Mouse (Mus musculus): Measurements from ENCODE around the gene Cacna1a.
"Not testable (repeated sequence)": the region's sequence is repeated elsewhere in the genome, so short reads cannot be mapped to it uniquely, and the experiment has no call there.

Gene Cacna1a

GRCm38 (mm10) chr8:84477341-84477740 lies 89.1 kb downstream of the Cacna1a start:
- DNase-seq = no peak

- no peak for DNase-seq
These were observed 94.8 kb downstream of the Cacna1a start for GRCm38 (mm10) chr8:84483004-84483403.

DNA sequence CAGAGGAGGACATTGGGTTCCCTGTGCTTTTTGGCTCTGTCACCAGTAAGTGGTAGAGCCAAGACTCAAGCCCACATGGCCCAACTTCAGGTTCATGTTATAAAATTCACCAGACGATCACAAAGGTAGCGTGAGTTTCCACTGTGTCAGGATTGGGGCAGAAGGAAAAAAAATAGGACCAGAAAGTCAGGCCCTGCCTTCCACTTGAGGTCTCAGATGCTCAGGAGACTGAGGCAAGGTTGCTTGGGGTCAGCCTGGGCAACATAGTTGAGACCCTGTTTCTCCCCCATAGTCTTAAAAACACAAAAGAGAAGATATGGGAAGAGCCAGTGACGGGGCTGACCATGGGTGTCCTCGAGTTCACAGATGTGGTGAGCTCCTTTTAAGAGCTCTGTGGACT lies 97.1 kb downstream of the Cacna1a start:
- no peak for DNase-seq

DNA sequence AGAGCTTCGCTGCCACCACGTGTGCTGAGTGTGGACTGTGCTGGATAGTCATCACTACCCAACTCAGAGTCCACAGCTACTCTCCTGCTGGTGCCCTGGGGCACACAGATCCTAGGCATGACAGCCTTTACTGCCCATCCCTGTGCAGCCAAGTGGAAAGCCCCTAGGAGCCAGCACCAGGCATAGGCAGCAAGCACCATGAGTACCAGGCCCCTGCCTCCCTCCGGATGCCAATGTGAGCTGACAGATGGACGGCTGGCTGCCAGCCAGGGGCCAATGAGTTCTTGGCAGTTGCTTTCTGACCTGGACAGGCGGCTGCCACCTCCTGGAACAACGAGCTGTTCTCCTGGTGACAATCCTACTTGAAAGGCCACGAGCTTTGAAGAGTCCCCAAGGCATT lies 97.6 kb downstream of the Cacna1a start:
- DNase-seq = no peak

GRCm38 (mm10) chr8:84489223-84489622 lies 101.0 kb downstream of the Cacna1a start:
- no peak for DNase-seq

DNA sequence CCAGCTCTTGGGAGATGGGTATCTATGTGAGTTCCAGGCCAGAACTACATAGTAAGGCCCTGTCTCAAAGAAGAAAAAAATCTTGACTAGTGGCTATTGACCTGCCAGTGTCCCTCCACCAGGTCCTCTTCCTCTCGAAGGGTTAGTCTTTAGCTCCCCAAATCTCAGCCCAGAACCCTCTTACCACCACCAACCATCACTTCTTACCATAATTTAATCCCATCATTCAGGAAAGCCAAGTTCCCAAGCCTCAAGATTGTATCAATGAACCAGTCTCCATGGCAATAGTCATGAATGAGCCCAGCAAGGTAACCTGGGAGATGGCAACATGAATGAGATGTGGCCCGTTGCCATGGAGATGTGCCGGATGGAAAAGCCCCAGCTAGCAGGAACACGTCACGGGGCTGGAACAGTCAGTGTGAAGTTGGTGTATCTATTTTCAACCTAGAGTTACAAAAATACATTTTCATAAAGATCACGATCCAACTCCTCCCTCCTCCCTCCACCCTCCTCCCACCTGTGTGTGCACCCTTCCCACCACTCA lies 106.4 kb downstream of the Cacna1a start:
- DNase-seq = no peak

GRCm38 (mm10) chr8:84501181-84501580 lies 112.9 kb downstream of the Cacna1a start:
- no peak for DNase-seq

DNA sequence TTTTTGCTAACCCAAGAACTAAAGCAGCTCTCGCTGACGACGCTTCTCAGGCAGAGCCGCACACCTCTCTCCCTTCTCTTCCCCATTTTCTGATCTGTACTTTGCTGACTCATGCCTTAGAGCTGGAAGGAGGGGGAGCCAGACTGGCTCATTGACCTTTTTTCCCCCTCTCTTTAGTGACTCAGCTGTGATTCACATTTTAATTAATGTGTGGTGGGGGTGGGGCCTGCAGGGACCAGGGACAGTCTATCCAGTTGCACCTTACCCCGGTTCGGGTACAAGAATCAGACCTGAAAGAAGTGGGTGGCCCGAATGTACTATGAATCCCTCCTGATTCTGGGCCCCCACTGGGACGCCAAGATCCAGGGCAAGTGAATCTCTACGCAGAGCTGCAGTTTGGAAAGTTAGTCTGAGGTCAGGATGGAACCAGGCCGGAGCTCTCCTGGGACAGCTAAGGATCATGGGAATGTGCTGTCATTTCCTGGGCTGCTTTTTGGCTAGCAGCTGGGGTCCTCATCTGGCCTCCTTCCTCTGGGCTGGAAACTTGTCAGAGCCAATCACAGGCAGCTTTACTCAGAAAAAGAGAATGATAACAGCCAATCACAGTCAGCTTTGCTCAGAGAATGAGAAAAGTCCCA lies 113.5 kb downstream of the Cacna1a start:
- DNase-seq = no peak

DNA sequence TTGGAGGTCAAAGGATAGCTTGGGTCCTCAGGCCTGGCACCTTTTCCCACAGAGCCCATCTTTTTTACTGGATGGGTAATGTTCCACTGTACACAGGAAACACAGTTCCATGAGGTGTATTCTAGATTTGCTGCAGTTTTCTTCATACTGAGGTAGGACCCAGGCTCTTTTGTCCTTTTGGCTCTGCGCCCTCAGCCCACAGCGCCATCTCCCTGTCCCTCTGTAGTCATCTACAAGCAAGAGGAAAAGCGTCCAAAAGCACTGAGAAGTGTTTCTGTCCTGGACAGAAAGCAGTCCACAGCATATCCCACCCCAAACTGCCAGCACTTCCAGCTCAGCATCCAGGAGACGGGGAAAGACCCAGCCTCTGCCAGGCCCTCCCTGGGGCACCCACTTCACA lies 114.4 kb downstream of the Cacna1a start:
- no peak for DNase-seq

DNA sequence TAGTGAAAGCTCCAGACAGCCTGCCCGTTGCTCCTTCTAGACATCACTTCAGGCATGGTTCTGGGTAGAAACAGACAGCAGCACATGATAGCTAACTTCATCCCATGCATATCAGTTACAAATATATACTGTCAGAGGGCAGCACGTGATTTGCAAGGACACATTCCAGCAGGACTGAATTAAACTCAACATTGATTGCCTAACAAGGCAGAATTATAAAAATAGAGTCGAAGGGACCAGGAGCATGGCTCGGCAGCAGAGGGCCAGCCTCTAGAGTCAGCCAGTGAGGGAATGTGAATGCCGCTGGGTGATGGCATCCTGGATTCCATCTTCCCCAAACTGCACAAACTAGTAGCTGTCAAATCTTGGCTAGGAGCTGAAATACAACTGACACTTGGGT lies 119.0 kb downstream of the Cacna1a start:
- DNase-seq = no peak

DNA sequence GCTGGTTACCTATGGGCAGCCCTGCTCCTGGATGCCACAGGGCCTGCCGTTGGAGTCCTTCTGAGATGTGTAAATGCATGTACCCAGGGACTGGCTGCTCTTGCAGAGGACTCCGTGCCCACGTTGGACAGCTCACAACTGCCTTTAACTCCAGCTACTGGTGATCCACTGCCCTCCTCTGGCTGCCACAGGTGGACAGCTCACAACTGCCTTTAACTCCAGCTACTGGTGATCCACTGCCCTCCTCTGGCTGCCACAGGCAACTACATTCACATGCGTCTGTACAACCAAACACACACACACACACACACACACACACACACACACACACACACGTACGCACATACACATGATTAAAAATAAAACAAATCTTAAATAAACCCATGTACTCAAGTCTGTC lies 121.5 kb downstream of the Cacna1a start:
- DNase-seq = not testable (repeated sequence)

GRCm38 (mm10) chr8:84511621-84512020 lies 123.4 kb downstream of the Cacna1a start:
- no peak for DNase-seq

DNA sequence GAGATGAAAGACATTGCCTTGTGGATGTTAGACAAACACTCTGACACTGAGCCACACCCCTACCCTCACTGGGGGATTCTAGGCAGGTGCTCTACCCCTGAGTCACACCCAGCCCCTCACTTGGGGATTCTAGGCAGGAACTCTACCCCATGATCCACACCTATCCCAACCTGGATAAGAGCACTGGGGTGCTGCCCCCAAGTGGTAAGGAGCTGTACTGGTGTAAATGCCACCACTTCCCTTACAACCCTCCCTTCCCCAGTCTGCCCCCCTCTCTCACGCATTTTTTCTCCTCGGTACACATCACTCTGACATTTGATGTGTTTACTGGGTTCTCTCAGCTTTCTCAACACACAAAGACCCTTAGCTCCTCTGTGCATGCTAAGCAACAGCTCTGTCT lies 125.5 kb downstream of the Cacna1a start:
- peak in 1 of 2 experiments; percentile 9 for DNase-seq

DNA sequence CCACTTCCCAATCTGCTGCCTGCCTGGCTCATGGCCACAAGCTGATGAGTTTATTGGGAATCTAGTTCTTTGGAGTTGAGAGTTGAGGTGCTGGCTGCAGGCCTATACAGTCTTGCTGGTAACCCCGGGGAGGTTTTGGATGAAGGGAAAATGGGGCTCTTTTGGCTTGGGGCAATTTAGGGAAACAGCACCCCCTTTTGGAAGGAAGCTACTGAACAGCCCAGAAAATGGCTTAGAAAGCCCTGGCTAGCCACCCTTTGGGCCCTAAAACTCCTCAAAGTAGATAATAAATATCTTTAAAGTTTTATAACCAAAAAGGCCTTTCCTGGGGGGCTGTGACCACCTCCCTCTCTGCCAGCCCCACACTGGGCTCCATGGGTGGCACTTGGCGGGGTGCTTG lies 129.9 kb downstream of the Cacna1a start:
- DNase-seq = no peak

DNA sequence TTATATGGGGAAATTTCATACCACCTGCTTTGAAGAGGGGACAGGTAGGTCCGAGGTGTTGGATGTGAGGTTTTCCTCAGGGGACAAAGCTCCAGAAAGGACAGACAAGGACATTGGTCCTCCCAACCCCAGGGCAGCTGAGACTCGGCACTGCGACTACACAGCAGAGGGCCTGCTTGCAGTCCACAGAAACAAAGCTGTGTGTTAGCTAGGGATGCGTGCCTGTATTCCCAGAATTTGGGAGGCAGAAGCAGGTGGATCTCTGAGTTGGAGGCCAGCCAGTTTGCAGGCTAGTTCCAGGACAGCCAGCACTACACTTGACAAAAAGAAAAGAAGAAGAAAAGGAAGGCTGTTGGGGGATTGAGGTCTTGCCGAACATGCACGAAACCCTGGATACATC lies 130.5 kb downstream of the Cacna1a start:
- DNase-seq = no peak

DNA sequence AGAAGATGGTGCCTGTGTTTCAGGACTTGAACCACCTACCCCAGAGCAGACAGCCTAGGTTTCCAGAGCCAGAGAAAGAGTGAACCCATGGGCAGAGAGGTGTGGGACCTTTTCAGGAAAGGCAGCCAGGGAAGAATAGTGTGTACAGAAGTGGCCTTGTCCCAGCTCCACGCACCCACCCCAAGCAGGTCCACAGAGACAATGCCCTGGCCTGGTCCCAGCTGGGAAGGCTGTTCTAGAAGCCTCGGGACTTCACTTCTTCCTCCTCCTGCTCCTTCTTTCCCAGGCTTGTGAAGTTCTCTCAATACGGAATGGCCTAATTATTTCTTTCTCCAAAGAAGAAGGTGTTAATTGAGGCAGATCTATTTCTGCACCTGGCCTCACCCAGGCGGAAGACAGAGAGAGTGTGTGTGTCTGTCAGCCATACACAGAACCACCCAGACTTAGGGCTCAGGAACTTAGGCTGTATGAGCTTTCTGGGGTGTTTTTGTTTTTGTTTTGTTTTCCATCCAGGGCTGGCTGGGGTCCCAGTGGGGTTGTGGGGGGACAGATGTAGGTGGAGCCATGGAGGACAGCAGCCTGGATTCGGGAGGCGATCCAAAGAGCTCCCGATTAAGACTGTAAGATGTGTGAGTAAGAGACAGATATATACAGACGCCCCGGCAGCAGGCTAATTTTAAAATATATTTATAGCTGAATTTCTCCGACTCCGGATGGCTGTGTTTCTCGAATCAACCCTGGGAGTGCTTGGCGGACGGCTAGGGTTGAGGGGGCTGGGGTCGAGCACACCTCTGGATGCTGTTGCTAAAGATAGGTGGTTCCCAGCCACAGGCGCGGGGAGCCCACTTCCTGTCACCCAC lies 131.8 kb downstream of the Cacna1a start:
- DNase-seq = no peak

GRCm38 (mm10) chr8:84520999-84521398 lies 132.8 kb downstream of the Cacna1a start:
- no peak for DNase-seq

DNA sequence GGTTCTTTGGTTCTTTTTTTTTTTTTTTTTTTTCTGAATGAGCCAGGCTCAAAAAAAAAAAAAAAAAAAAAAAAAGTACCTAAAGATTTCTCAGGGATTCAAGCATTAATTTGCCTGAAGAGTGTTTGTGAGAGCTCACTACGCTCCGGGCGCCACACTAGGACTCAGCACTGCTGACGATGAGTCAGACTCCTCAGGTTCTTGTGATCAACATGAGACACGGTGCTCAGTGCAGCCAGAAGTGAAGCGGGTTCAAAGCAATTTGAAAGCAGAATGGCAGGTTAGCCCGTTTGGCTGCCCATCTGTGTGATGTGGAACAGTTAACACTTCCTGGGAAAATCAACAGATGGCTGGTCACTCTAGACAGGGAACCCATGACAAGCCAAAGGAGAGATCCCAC lies 139.8 kb downstream of the Cacna1a start:
- no peak for DNase-seq

DNA sequence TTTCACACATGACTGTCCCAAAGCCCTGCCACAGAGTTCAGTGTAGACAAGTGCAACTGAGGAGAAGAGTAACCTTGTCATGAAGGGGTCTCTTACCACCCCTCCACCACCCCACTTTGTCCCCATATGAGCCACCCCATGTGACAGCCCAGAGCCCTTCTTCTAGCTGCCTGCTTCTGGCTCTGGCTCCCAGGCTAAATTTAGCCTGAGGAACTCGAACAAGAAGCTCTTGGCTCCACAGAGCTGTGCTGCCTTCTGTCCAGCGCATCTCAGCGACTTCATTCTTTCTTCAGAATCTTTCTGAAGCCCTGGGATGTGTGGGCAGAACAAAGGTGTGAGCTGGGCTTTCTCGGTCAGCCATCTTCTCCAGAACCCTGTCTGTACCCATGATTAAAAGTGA lies 141.3 kb downstream of the Cacna1a start:
- DNase-seq = no peak

DNA sequence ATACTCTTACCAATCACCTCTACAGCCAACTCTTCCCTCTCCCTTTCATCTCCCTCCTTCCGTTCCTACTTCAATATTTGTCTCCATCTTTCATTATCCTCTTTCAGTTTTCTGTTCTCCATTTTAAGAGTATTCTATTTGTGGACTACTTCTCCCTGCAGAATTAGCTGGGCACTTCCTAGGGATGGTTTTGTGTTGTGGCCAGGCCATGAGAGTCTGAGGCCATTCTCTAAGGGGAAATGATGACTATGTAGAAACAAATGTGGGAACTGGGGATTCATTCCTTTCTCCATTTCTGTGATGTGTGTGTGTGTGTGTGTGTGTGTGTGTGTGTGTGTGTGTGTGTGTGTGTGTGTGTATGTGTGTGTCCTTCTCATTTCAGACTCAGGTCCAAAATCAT lies 144.5 kb downstream of the Cacna1a start:
- DNase-seq = no peak

DNA sequence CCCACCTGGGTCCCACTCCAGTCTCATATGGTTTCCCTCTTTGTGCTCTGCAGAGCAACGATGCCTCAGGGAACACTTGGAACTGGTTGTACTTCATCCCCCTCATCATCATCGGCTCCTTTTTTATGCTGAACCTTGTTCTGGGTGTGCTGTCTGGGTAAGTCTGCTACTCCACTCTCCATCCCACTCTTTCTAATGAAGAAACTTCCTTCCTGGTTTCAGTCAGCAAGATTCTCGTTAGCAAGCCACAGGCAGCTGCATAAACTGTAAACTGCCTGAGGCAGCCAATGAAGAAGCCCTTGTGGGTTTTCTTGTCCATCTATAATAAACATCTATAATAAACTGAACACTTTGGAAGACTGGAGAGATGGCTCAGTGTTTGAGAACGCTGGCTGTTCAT lies 145.1 kb downstream of the Cacna1a start:
- no peak for DNase-seq

DNA sequence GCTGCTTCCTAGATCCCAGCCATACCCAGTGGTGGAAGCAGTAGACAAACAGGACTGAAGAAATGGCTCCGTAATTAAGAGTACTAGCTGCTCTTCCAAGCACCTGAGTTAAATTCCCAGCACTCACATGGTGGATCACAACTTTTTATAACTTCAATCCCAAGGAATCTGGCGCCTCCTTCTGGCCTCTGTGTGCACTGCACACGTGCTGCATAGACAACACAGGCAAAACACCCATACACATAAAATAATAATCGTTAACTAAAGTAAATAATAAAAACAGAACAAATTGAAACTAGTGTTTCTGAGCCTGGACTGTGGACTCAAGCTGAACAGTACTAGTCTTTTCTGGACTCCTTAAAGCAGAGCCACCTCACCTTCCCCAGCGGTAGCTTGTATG lies 148.7 kb downstream of the Cacna1a start:
- DNase-seq = no peak

GRCm38 (mm10) chr8:84539376-84539775 lies 151.1 kb downstream of the Cacna1a start:
- DNase-seq = no peak

GRCm38 (mm10) chr8:84542481-84542880 lies 154.2 kb downstream of the Cacna1a start:
- DNase-seq = no peak

Data from spleen, adult 18-20 months (tissue).